ENCODE assay signal across 22 mouse cellular contexts in genomic region chr1:166170852-166171251, GRCm38 (mm10). TPM values are rescaled to one million over a fixed set of nuclear protein-coding genes. Genes with fewer than 3 reads are reported as not detected.
A peak's percentile ranks its signal among the peaks of the same experiment; 100 is the strongest.
DNase-seq lines count a peak whose midpoint lies in the region; ATAC-seq lines count a peak whose summit lies in the region.
"Had no signal": no experiment of that assay in that cellular context is flagged by ENCODE, and none has a peak within 500 bp of the region (broad histone marks: within the 10 kb centered on the region; RNA-seq: fewer than 3 reads in every experiment).

No protein-coding gene starts in this region.

- no peaks in the 10 kb centered on the region for H3K27me3 ChIP-seq in intestine, embryonic 14.5 days (replicated peaks; ENCODE audit: control insufficient read depth, insufficient read depth, low read length)
- H3K27me3 ChIP-seq in intestine, embryonic 16.5 days (replicated peaks; ENCODE audit: control insufficient read depth, insufficient read depth, low read length): no peaks in the 10 kb centered on the region
- H3K27me3 ChIP-seq: embryonic facial prominence, embryonic 12.5 days; embryonic facial prominence, embryonic 15.5 days; hindbrain, embryonic 12.5 days; hindbrain, embryonic 15.5 days; intestine, embryonic 15.5 days had no signal

- H3K9ac ChIP-seq in intestine, embryonic 14.5 days (ENCODE audit: low read length): no peak overlapping the region
- H3K9ac ChIP-seq in intestine, embryonic 16.5 days (ENCODE audit: low read depth, low read length): no peak overlapping the region
- H3K9ac ChIP-seq: embryonic facial prominence, embryonic 12.5 days; embryonic facial prominence, embryonic 15.5 days; forebrain, postnatal 0 days; hindbrain, embryonic 12.5 days; hindbrain, embryonic 15.5 days; intestine, embryonic 15.5 days had no signal

- no peak overlapping the region for H3K4me3 ChIP-seq in intestine, embryonic 14.5 days (ENCODE audit: low read depth, low read length)
- H3K4me3 ChIP-seq in intestine, embryonic 16.5 days (ENCODE audit: low read length): no peak overlapping the region
- H3K4me3 ChIP-seq: embryonic facial prominence, embryonic 12.5 days; embryonic facial prominence, embryonic 15.5 days; hindbrain, embryonic 12.5 days; hindbrain, embryonic 15.5 days; intestine, embryonic 15.5 days had no signal

- no peak overlapping the region for H3K4me2 ChIP-seq in intestine, embryonic 14.5 days (ENCODE audit: low read length)
- H3K4me2 ChIP-seq in intestine, embryonic 16.5 days (ENCODE audit: low read depth, low read length): no peak overlapping the region
- H3K4me2 ChIP-seq: embryonic facial prominence, embryonic 12.5 days; embryonic facial prominence, embryonic 15.5 days; heart, embryonic 11.5 days; hindbrain, embryonic 12.5 days; hindbrain, embryonic 15.5 days; intestine, embryonic 15.5 days had no signal

- H3K27ac ChIP-seq in intestine, embryonic 14.5 days (ENCODE audit: low read depth): no peak overlapping the region
- no peak overlapping the region for H3K27ac ChIP-seq in intestine, embryonic 16.5 days (ENCODE audit: low read length)
- H3K27ac ChIP-seq: embryonic facial prominence, embryonic 12.5 days; embryonic facial prominence, embryonic 15.5 days; hindbrain, embryonic 12.5 days; hindbrain, embryonic 15.5 days; intestine, embryonic 15.5 days had no signal

- ATAC-seq in frontal cortex, adult (ENCODE audit: low TSS enrichment): peak; percentile 91
- no peak for ATAC-seq in intestine, embryonic 14.5 days (replicated peaks; ENCODE audit: low FRiP score, low TSS enrichment, low read depth)
- no peak for ATAC-seq in intestine, embryonic 16.5 days
- ATAC-seq: activated CD4-positive, CD25-positive, alpha-beta regulatory T cell, adult 4 months; forebrain, embryonic 14.5 days; forebrain, postnatal 0 days; intestine, embryonic 15.5 days had no signal

- DNase-seq in frontal cortex, postnatal 36 days (ENCODE audit: low spot score in 2 of 2): no peak
- DNase-seq in intestine, embryonic 14.5 days (ENCODE audit: low spot score): peak; percentile 39
- DNase-seq in testis, postnatal 10 days (ENCODE audit: low spot score): peak; percentile 19
- no peak for DNase-seq in testis, postnatal 14 days (ENCODE audit: low spot score)
- DNase-seq: adrenal gland, adult 8-10 months; adrenal gland, postnatal 25 days; cerebellum, adult 18-20 months; cerebellum, adult 9-10 months; cerebellum, postnatal 14 days; forebrain, postnatal 0 days; gastrocnemius, postnatal 10 days; gastrocnemius, postnatal 36 days had no signal

- H3K4me1 ChIP-seq in intestine, embryonic 14.5 days (replicated peaks; ENCODE audit: control insufficient read depth, insufficient read depth, low read length): no peaks in the 10 kb centered on the region
- H3K4me1 ChIP-seq in intestine, embryonic 16.5 days (ENCODE audit: control insufficient read depth, insufficient read depth, low read length): no peaks in the 10 kb centered on the region
- H3K4me1 ChIP-seq: embryonic facial prominence, embryonic 12.5 days; embryonic facial prominence, embryonic 15.5 days; hindbrain, embryonic 12.5 days; hindbrain, embryonic 15.5 days; intestine, embryonic 15.5 days had no signal

- 90% methylated on average over 12 of the region's 12 CpGs for WGBS in intestine, embryonic 14.5 days
- WGBS in intestine, embryonic 16.5 days: 87% methylated on average over 12 of the region's 12 CpGs

- H3K9me3 ChIP-seq in intestine, embryonic 14.5 days (ENCODE audit: control insufficient read depth, low read length): no peaks in the 10 kb centered on the region
- no peaks in the 10 kb centered on the region for H3K9me3 ChIP-seq in intestine, embryonic 16.5 days (ENCODE audit: control insufficient read depth, low read length)
- H3K9me3 ChIP-seq: embryonic facial prominence, embryonic 12.5 days; embryonic facial prominence, embryonic 15.5 days; hindbrain, embryonic 12.5 days; hindbrain, embryonic 15.5 days; intestine, embryonic 15.5 days had no signal

- H3K36me3 ChIP-seq in intestine, embryonic 14.5 days (ENCODE audit: control insufficient read depth, insufficient read depth, low read length): no peaks in the 10 kb centered on the region
- no peaks in the 10 kb centered on the region for H3K36me3 ChIP-seq in intestine, embryonic 16.5 days (ENCODE audit: control insufficient read depth, insufficient read depth, low read length)
- H3K36me3 ChIP-seq: embryonic facial prominence, embryonic 12.5 days; embryonic facial prominence, embryonic 15.5 days; hindbrain, embryonic 12.5 days; hindbrain, embryonic 15.5 days; intestine, embryonic 15.5 days had no signal

RNA-seq across cellular contexts. Expression of gene Gpa33, which starts 40.8 kb away (rescaled TPM):
- 48.4 and 50.4 TPM in 2 replicates for polyA plus RNA-seq in intestine, embryonic 14.5 days (2014; fragmentation: Nextera tagmentation; extraction: Ambion mirVana)
- 79.6 and 86.9 TPM in 2 replicates for polyA plus RNA-seq in intestine, embryonic 16.5 days (2015; fragmentation: Nextera tagmentation; extraction: Ambion mirVana)
- polyA plus RNA-seq: activated CD4-positive, CD25-positive, alpha-beta regulatory T cell, adult 4 months; forebrain, embryonic 14.5 days; heart, embryonic 11.5 days; hindbrain, embryonic 15.5 days had no signal

RNA-seq across cellular contexts. Expression of gene Dusp27, which starts 43.1 kb away (rescaled TPM):
- 2.4 and 2.8 TPM in 2 replicates for polyA plus RNA-seq in intestine, embryonic 14.5 days (2014; fragmentation: Nextera tagmentation; extraction: Ambion mirVana)
- polyA plus RNA-seq in intestine, embryonic 16.5 days (2015; fragmentation: Nextera tagmentation; extraction: Ambion mirVana): 1.5 and 1.7 TPM in 2 replicates
- polyA plus RNA-seq: activated CD4-positive, CD25-positive, alpha-beta regulatory T cell, adult 4 months had no signal

Comparison
In these comparisons a context has a peak if more than half of its experiments do, and no peak if none do; other contexts are left out.
1. DNase-seq: peak in intestine, embryonic 14.5 days (single experiment) and testis, postnatal 10 days (single experiment); none in frontal cortex, postnatal 36 days (0 of 2) and testis, postnatal 14 days (single experiment).